Mouse (Mus musculus) liver, embryonic 14.5 days (tissue): ENCODE measurements around the gene Cpa5.

Source experiments
- CTCF ChIP-seq: IDR thresholded peaks from 2 replicates; pipeline ENCODE4 v1.5.1; 2016; ENCODE audit warnings: antibody characterized with exemption, low read depth, control low read depth
- EP300 ChIP-seq: IDR thresholded peaks from 2 replicates; pipeline ENCODE4 v1.6.1; 2016; ENCODE audit warnings: antibody characterized with exemption, low read depth

DNA sequence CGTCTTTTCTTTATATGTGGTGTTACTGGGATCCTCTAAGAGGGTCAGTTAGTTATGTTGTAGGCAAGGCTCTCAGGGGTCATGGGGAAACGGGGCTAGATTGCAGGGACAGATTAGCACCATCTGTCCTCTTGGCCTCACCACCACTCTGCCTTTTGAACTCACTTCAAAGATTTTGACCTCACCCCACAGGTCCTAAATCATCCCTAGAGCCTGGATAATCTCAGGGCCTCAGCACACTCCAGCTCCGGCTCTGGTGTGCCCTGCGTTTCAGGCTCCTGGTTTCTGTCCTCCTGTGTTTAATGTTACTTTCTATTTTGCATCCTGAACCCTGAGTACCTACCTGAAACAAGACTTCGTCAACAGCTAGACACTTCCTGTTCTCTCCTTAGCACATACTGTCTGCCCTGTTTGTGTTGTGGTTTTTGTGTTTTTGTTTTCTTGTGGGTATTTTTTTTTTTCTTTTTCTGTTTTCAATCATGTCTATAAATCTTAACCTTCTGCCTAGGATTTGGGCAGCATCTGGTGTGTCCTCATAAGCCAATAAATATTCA, 18.9 kb upstream of the Cpa5 start:
- TF ChIP-seq CTCF (no peak), EP300 (no peak)
